Mouse (Mus musculus) testis, adult 2 months (tissue): ENCODE data around the gene 1810062G17Rik.

ENCODE experiments used
- CTCF ChIP-seq: fragments of 200-500 bp; IDR thresholded peaks from 2 replicates; pipeline ENCODE4 v1.5.1; 2012; ENCODE audit warnings: low read depth, mild to moderate bottlenecking, inconsistent platforms, low read length, moderate library complexity; ENCODE audit not compliant: control insufficient read depth, insufficient read depth, insufficient replicate concordance
- POLR2A ChIP-seq: fragments of 200-500 bp; IDR thresholded peaks from 2 replicates; pipeline ENCODE4 v1.6.1; 2012; ENCODE audit warnings: low read depth, mild to moderate bottlenecking, inconsistent platforms, low read length, moderate library complexity; ENCODE audit not compliant: control insufficient read depth

- TF ChIP-seq CTCF (no peak), POLR2A (no peak)
These were observed 40.5 kb downstream of the 1810062G17Rik start for GRCm38 (mm10) chr3:36516196-36516595.
